Mouse (Mus musculus): ENCODE measurements around the gene Klk4.

Gene Klk4

DNA sequence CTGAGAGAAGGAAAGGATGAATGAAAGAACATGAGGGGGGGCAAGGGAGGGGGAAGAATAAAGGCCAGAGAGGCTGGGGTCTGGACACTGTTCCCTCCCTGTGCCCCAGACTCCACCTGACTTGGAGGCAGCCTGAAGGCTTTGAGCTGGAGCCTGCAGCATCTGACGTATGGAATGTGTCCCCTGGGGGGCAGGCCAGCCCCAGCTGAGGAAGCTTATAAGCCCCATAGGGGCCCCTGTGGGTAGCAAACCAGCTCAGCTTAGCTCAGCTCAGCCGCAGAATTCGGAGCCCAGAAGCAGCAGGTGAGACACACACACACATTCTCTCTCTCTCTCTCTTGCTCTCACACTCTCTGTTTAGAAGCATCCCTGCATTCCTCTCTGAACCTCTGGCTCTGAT is at the start of gene Klk4:
Gene Klk4, plus strand, starts transcription at position 249 of the 400 bp plus-strand sequence.
- no peak for DNase-seq (ENCODE audit: low spot score)

DNA sequence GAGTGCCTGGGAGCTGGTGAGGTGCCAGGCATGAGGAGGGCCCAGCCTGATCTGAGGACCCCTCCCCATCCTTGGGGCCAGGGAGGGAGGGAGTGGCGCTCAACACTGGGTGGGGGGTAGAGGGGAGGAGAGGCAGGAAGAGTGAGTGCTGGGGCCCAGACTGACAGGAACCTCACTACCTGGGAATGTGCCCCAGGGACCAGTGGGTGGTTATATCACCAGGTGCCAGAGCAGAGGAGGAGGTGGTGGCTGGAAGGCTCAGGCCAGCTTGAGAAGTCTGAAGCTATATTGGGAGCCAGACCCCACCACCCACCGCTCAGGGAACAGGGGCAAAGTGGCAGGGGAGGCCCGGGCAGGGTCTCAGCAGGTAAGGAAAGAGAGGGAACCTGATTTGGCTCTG is 39.3 kb upstream of the Klk4 start, which contains the start of gene Klk5:
Gene Klk5, plus strand, starts transcription at position 271 of the 400 bp plus-strand sequence.
- no peak for DNase-seq (ENCODE audit: low spot score)

DNA sequence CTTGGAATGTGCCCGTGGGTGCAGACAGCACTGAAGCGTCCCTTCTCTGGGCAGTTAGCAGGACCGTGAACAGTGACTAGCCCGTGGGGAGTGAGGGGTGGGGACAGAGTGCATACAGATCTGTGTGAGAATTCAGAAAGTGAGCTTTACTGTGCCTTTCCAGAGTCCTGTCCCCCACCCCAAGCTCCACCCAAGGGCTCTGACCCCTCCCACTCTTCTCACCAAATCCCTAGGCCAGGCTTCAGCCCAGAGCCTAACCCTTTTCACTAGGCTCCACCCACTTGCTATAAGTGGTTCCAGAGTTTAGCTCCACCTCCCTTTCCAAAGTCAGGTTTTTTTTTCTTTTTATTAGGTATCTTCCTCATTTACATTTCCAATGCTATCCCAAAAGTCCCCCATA is 37.2 kb upstream of the Klk4 start:
- no peak for DNase-seq (ENCODE audit: low spot score)

DNA sequence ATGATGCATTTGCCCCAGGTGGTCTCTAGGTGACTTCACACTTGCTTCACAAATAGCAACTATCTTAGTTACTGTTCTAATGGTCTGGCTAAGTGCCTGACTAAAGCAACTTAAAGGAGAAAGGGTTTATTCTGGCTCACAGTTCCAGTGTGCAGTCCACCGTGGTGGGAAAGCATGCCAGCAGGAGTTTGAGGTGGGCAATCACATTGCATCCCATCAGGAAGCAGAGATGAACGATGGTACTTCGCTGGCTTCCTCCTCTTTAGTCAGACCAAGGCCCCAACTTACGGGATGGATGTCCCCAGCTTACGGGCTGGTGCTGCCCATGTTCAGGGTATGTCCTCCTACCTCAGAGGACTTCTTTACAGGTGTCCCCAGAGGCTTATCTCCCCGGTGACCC is 29.3 kb upstream of the Klk4 start:
- DNase-seq (ENCODE audit: low spot score), result no peak

DNA sequence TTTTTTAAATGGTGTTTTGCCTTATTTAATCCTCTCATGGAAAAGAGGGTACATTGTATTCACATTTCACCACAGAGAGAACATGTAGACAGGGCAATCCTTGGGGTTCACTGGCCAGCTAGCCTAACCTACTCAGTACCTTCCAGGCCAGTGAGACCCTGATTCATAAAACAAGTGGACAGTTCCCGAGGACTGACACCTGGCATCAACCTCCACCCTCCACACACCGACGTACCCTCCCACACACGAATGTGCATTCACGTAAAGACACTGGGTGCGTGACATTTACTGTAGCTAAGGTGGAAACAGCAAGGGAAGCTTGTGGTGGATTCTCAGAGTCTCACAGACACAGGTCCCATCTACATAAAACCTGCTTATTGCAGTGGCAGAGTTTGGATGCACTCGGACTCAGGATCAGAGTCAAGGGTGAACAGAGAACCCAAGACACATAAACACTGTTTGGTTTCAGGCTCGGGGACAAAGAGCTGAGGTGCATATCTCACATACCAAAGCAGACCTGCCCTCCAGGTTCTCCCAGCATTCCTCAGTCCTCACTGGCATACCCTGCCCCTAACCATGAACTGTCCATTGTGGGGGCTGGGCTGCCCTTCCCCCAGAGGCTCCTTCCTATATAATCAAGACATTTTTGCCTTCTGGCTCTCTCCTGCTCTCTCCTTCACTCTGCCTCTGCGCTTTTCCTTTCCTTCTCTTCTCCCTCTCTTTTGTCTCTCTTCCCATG is 26.1 kb upstream of the Klk4 start:
- no peak for DNase-seq (ENCODE audit: low spot score)

DNA sequence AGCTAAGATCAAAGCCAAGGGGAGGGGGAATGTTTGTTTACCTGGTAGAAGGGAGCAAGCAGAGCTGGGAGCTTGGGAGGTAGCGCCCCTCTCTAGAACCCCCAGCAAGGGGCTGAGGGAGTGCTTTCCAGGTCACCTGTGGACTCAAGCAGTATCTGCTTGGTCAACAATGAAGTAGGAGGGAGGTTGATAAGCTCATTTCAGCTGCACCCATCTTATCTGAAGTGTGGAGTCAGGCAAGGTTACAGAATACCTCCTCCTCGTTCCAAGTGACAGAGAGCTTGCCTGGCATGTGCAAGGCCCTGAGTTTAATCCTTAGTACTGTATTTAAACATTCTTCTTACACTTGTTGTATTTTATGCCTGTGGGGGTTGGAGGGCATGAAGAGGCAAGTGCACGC is 25.3 kb upstream of the Klk4 start:
- DNase-seq (ENCODE audit: low spot score), result no peak

DNA sequence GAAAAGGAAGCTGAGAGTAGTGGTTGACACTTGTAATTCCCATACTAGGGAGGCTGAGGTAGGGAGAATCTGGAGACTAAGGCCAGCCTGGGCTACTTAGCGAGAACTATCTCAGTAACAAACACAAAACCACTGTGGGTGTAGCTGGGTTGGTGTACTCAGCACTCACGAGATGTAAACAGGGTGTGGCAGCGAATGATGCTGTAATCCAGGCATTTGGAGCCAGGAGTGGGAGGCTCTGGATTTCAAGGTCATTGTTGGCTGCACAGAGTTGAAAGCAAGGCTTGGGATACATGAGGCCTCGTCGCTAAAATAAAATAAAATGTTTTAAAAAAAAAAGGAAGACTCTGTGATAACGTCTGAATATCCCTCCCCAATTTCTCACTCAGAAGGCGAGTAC is 24.7 kb upstream of the Klk4 start:
- DNase-seq (ENCODE audit: low spot score), result no peak

DNA sequence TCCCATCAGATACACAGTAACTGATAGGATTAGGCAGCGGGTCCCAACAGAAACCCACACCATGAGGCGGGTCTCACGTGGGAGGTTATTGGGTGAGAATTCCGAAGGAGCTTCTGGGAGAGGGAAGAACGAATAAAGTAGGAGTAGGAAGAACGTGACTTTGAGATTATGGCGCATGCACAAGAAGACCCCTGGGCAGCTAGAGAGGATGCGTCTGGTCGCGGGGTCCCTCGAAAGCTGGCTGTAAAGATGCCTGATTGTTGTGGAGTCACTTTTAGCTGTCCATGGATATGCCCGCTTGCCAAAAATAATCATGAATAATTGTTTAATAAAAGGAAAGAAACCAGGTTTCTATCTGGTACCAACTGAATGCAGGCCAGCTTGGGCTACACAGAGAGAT is 23.5 kb upstream of the Klk4 start:
- no peak for DNase-seq (ENCODE audit: low spot score)

DNA sequence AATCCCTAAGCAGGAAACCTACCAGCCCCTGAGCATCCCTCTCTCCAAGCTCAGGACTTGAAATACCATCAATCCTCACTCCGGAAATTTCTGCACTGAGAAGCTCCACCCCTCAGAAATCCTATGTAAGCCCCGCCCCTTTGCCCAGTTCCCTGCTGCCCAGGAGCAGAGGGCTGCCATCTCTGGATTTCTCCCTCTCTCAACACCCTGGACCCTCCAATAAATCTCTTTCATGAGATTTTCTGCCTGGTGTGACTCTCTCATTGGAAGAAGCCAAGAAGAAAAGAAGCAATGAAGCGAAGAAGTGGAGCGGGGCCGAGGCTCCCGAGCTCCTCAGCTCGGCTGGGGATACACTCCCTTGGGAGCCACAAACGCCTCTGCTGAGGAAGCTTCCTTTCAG is 20.5 kb upstream of the Klk4 start:
- no peak for DNase-seq (ENCODE audit: low spot score)

DNA sequence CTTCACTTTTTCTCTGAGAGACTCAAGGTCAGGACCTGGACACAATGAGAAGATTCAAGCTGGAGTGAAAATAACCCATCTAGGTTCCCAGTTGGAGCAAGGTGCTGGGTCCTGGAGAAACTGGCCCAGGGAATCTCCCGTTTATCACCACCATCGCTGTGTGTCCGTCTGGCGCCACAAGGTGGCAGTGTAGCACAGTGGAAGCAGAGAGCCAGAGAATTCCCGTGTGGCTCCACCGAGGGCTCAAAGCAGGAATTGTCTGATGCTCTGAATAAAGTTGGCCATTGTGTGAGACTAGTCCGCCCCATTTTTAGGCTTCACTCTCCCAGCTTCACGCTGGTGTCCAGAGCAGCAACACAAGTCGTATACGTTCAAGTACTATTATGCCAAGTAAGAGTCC is 7.7 kb upstream of the Klk4 start:
- peak; percentile 72 for DNase-seq (ENCODE audit: low spot score)

DNA sequence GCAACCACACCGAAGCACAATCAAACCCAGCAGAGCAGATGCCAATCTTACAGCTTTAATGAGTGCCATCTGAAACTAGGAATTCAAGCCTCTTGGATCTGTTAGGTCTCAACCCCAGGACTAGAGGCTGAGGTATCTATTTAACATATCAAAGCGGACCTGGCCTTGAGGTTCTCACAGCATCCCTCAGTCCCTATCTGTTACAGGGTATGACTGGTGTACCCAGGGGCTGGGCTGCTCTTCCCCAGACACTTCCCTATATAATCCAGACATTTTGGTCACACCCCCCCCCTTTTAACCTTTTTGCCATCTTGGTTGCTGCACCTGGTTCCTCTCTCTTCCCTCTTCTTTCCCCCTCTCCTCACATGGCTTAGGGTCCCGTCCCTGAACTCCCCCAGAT is 7.3 kb upstream of the Klk4 start:
- DNase-seq (ENCODE audit: low spot score), result no peak

DNA sequence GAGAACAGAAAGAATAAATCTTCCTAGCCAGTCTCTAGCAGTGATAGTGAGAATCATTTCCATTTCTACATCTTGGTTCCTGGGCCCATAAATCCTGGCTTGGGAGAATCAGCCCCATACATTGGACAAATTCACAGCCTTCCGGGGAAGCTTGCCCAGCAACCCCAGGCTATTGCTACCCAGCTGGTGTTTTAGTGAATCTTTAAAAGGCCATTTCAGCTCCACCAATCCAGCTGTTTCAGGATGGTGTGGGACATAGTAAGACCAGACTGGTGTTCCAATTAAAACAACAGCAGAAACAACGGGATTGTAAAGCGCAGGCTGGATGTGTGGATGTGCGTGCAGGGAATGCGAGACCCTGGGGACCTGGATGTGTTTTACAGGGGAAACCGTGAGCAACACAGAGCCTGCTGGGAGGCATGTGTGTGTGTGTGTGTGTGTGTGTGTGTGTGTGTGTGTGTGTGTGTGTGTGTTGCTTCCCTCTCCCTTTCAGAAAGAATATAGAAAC is 6.0 kb upstream of the Klk4 start:
- DNase-seq (ENCODE audit: low spot score), result no peak

DNA sequence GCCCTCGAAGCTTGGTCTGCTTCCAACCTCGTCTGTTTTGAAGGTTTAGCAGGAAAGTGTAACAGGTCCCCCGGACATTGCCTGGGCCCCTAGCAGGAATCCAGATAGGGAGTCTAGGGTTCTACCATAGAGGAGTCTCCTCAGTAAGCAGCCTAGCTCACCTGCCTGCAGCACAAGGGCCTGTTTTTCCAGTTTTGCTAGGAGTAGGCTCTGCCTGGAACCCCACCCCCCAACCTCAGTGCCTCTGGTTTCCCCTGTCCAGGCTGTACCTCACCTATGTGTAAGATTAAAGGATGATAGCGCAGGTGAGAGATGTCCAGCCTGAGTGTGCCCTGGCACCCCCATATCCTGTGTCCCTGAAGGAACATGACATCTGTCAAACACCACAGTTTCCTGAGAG is 4.5 kb upstream of the Klk4 start:
- DNase-seq (ENCODE audit: low spot score), result peak; percentile 27

DNA sequence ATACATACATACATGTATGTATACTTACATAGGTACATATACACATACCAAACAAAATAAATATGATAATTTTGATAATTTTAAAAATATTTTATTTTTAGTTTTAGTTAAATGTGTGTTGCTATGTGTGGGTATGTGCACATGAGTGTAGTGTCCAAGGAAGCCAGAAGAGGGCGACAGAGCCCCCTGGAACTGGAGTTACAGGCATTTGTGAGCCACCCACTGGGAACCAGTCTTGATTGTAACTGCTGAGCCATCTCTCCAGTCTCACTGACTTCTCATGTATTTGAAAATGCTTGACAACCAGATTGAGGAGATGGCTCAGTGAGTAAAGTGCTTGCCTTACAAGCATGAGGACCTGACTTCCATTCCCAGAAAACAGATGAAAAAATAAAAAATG is 2.7 kb upstream of the Klk4 start:
- DNase-seq (ENCODE audit: low spot score), result no peak

DNA sequence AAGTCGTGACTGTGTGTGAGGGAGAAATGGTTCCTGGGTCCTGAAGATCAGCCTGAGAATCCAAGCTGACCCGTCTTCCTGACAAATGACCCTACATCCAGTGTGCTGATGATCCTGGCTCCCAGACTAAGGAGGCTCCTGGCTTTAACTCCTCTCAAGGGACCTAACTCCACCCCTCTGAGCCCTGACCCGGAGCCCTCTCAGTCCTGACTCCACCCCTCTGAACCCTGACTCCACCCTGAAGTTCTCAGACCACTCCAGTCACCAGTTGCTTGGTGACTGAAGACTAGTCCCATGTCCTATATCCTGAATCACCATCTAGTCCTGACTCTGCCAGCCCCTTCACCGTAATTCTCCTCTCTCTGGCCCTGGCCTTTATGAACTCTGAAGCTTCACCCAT is 1.4 kb downstream of the Klk4 start:
- DNase-seq (ENCODE audit: low spot score), result no peak

DNA sequence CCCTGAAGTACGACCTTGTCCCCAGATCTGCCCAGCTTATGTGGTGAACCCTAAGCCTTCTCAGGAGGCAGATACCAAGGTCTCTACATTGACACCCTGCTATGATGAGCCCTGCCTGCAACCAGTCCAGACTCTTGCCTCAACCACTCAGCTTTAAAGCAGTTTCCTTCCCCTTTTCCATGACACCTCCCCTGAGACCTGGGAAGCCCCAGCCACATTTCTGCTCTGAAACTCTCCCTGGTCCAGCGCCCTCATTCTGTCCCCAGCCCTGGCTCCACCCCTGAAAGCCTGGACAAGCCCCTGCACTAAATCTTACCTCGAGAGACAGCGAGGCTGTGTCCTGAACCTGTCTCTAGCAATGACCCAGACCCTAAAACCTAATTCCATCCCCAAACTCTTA is 1.9 kb downstream of the Klk4 start:
- DNase-seq (ENCODE audit: low spot score), result no peak

DNA sequence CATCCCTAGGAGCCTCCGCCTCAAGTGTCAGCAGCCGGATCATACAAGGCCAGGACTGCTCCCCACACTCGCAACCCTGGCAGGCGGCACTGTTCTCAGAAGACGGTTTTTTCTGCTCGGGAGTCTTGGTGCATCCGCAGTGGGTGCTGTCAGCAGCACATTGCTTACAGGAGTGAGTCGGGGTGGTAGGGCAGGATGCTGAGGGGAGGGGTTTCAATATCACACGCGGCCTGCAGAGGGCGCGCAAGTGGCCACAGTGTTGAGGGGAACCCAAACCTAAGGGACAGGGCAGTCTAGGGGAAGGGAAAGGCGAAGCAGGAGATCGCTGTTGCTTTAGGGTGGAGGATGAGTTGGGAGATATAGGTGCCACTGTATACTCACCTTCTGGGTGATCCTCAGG is 2.6 kb downstream of the Klk4 start:
- DNase-seq (ENCODE audit: low spot score), result peak; percentile 37

DNA sequence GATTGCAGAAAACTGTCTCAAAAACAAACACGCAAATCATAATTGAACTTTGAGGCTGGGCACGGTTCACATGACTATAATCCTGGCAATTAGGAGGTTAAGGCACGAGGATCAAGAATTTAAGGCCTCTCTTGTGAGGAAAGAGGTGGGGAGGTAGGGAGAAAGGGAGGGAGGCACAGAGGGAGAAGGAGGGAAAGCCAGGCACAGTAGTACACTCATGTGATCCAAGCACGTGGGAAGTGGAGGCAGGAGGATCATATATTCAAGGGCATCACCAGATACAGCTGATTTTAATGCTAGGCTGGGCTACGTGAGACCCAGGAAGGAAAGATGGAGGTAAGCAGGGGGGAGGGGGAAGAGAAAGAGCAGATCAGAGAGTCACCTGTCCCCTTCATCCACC is 10.4 kb downstream of the Klk4 start:
- no peak for DNase-seq (ENCODE audit: low spot score)

DNA sequence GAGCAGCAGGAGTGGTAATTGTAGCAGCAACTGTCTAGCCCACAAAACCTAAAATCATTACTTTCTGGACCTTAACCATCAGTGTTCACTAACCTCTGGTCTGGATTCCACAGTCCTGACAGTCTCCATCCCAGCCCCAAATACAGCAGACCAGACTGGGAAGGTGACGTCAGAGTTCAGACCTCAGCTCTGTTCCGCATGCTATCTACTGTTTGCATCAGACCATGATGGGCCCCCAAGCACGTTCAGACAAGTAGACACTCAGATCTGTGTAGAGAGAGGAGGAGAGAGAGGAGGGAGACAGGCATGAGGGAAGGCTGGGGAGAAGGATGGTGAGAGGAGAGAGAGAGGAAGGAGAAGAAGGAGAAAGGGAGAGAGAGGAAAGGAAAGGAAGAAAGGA is 10.8 kb downstream of the Klk4 start:
- DNase-seq (ENCODE audit: low spot score), result no peak

DNA sequence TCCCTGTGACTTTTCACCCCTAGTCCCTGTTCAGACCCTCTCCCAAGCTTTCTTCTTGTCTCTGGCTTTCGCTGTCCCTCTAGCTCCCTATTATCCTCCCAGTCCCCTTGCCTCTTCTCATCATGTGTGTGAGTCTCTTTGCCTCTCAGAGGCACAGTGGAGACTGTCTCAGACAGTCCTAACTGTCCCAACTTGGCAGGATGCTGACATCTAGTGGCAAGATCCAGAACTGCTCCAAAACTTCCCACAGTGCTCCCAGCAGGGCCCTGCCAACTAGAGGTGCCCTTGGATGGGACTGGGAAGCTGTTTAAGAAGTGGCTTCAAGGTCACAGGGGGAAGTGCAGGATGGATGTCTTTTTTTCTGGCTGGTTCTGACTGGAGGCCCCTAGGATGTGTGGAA is 13.9 kb downstream of the Klk4 start:
- DNase-seq (ENCODE audit: low spot score), result peak; percentile 81

DNA sequence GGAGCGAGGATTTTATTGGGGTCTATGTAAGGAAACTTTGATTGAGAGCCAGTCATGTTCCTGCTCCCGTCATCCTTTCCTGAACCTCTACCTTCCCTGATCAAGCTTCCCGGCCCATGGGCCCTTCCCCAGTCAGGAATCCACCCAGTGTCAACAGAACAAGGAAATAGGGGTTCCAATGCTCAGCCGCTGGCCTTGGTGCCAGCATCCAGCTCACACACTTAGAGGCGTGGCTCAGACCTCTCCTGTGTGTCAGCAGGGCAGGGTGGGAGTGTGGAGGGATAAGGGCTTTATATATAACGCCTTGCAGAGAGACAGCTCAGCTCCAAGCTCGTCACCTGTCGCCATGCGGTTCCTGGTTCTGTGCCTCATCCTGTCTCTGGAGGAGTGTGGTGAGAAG is 33.9 kb downstream of the Klk4 start:
- no peak for DNase-seq (ENCODE audit: low spot score)

DNA sequence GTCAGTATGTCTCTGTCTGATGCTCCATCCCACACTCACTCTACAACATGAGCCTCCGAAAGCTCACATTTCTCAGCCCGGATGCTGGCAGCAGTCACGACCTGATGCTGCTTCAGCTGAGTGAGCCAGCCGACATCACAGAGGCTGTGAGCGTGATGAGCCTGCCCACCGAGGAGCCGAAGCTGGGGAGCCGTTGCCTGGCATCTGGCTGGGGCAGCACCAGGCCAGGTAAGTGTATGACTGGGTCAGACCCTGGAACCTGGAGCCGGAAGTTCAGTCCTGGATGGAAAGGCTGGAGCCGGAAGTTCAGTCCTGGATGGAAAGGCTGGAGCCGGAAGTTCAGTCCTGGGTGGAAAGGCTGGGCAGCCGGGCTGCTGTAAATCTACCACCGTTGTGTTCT is 37.5 kb downstream of the Klk4 start:
- DNase-seq (ENCODE audit: low spot score), result no peak

DNA sequence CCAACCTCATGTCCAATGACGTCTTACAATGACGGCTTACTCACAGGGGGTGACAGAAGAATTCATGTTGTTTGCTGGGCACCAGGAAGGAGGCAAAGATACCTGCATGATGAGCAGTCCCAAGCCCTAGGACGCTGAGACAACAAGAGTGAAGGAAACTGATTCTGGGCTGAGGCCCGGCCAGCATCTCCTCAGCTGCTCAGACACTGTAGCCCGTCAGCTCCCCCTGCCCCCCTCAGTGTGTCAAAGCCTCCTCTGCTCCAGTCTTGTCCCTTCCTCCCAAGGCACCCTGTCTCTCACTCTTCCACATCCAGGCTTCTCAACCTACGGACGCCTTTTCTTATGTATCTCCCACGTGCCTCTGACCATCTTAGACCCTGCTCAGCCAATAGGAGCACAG is 37.9 kb downstream of the Klk4 start:
- no peak for DNase-seq (ENCODE audit: low spot score)
